Mouse (Mus musculus): Measurements from ENCODE around the gene Ptch1. TPM values are rescaled to one million over a fixed set of nuclear protein-coding genes. Genes with fewer than 3 reads are reported as not detected.

Ptch1 gene
- 20.2 and 60.4 TPM in 2 replicates for polyA plus RNA-seq (2012; rRNA removed; ENCODE audit: low replicate concordance)

DNA sequence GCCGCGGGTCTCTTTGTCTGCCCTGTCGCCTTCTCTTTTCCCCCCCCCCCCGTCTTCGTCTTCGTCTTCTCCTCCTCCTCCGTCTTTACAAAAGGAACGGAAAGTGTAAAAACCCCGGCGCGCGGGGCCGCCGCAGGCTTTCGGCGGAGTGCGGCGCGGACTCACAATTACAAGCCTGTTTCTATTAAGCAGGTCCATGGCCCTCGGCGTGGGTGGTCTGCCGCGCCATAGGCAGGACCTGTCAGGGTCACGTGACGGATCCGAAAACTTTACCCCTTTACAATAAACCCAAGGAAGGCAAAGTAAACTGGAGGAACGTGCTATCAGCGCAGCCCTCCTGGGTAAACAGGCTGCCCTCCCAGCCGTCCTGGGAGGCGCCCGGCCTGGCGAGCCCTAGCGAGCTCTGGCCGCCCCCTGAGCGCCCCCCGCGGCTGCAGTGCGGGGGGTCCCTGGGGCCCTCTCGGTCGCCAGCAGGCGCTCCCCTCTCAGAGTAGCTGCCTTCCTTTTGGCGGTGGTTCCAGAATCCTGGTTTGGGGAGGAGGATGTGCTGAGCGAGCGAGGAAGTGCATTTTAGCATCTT, at the start of gene Ptch1:
Ptch1 (minus strand) TSS at position 343 of the 580 bp plus-strand sequence.

GRCm38 (mm10) chr13:63496646-63497582, 76.5 kb downstream of the Ptch1 start, which contains the start of gene Fancc:
TSS of gene Fancc (minus strand) at chr13:63497278.

Other genes with a start within 250 kb of the Ptch1 start
- 15.7 and 26.4 TPM in 2 replicates for gene Fancc, start 76.3 kb downstream of the Ptch1 start, polyA plus RNA-seq (2012; rRNA removed; ENCODE audit: low replicate concordance)
- 4.9 and 9.5 TPM in 2 replicates for gene Ercc6l2, start 241.6 kb upstream of the Ptch1 start, polyA plus RNA-seq (2012; rRNA removed; ENCODE audit: low replicate concordance)